Mouse (Mus musculus) embryonic fibroblast, embryonic 13.5 days (primary cell): Measurements from ENCODE around the gene Gm29427.

Experiments used
- CTCF ChIP-seq: IDR thresholded peaks from 2 replicates; pipeline ENCODE4 v1.5.1; 2011; ENCODE audit warnings: mild to moderate bottlenecking, control low read depth, low read length, moderate library complexity, borderline replicate concordance; ENCODE audit not compliant: insufficient read depth
- POLR2A ChIP-seq: IDR thresholded peaks from 2 replicates; pipeline ENCODE4 v1.6.1; 2011; ENCODE audit warnings: low read depth, mild to moderate bottlenecking, control low read depth, low read length, moderate library complexity

DNA sequence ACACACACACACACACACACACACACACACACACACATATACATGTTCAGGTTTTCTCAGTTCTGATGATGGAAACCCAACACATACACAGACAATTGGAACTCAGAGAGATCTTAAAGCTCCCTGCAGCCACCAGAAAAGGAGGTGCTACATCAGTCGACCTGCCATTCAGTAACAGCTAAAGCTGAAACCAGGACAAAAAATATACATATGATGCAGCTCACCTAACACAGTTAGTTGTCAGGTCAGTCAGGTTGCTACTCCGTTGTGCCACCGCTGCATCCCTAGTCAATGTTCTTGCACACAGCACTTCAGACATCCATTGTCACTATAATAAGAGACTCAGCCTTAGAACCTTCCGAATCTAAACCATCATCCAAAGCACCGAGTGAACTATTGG is 29.4 kb upstream of the Gm29427 start:
- TF ChIP-seq CTCF (no peak), POLR2A (no peak)
